Mouse (Mus musculus): ENCODE results near the gene Tmem132c.

Tmem132c gene

DNA sequence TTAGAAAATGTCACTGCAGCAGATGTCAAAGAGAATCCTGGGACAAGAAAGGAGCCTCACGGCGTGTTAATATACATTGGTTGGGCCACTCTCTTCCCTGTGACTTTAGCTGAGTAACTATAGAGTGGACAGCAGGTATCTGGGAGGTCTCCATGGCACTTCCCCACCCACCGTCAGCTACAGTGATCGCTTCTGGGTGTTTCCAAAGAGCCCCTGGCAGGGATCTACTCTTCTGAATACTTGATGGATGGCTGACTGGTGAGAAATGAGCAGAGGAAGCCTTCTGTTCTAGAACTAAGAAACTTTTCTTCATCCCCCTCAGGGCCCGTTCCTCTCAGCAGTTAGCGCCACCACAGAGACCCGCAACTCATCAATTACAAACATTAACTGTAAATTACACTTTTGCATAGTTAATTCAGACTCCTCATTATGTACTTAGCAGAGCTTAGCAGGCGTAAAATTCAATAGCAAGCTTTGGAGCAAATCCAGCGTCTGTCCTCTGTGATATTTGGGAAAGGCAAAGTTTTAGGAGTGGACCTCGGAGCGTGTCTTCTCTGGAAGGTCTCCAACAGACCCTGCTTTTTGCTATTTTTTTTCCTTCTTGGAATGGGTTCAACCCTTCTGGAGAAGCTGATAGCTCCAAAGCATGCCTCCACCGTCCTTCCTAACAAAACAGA, 257.7 kb downstream of the Tmem132c start:
- DNase-seq: no peak

DNA sequence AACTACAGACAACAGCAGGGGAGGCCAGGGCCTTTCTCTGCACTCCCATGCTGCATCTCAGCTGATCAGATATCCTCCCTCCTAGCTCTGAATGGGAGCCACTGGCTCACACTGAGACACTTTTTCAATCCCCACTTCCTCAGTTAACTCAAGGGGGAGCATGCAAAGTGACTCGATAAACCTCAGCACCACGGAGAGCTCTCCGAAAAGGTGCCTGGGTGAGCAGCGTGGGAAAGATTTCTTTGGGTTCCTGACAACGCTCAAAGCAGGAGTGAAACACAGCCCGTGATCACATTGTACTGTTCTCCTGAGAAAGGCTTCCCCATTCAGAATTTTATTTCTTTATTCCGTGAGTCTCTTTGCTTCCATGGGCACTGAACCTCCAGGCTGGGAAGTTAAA, 261.2 kb downstream of the Tmem132c start:
- DNase-seq: no peak

DNA sequence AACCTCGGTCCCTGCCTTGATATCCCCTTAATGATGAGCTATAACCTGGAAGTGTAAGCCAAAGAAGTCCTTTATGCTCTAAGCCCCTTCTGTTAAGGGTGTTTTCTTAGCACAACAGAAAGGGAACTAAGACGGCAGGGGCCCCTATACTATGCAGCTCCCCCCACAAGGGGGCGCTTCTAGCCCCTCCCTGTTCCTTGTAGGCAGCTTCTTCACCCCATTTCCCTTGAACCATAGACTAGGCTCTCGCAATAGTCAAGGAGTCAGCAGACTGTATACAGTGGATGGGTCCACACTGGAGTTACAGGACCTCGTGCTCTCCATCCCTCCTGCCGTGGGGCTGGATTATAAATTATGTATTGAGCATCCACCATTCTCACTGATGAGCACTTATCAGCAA, 264.1 kb downstream of the Tmem132c start:
- no peak for DNase-seq

DNA sequence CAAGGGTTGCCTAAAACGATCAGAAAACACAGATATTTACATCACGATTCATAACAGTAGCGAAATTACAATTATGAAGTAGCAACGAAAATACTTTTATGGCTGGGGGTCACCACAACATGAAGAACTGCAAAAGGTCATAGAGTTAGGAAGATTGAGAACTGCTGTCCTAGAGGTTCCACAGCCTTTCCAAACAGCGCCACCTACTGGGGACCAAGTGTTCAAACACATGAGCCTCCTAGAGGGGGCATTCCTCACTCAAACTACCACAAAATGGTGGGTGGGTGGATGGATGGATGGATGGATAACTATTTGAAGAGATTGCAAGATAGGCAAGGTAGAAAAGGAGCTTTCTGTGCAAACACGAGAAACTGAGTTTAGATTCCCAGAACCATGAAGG, 270.0 kb downstream of the Tmem132c start:
- DNase-seq: no peak

DNA sequence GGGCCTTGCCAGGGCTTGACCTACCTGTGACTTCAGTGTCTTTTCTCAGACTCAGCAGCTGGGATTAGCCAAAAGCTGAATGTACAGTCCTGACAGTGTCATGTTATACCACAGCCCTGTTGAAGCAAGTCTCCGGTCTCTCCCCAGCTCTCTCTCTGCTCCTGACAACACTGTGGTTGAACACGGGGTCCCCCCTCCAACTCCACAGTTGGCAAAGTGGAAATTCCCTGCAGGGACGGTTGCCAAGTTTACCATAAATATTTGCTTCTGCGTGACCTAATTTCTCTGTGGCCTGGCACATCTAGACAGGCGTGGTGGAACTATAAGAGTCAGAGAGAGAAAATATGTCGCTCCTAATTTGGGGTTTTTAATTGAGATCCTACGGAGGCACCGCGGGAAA, 274.4 kb downstream of the Tmem132c start:
- no peak for DNase-seq

DNA sequence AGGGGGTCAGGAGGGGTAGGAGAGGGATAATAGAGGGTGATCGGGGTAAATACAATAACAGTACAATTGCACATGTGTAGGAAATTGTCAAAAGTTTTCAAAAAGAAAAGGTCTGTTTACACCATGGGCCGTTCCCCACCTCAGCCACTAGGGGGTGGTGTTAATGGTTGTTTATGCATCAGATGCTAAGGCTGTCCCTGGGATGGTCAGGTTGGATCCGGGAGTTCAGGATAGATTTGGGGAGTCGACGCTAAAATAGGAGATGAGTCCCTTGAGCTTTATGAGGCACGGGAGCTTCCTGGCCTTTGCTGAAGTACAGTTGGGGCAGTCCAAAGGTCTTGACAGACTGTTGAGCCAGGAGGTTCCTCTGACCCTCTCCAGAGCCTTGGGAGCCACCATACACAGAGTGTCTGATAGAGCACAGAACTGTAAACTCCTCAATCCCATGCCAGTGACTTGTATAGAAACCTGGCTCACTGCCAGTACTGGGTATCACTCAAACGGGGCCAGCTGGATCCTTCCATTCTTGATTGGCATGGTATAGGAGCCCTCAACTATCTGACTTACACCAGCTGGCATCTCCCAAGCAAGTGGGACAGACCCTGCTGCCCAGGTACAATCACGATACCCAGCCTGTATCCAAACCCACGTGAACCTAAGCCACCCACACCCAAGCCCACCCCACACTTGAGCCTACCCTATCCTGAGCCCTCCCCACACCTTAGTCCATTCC, 281.3 kb downstream of the Tmem132c start:
- no peak for DNase-seq

DNA sequence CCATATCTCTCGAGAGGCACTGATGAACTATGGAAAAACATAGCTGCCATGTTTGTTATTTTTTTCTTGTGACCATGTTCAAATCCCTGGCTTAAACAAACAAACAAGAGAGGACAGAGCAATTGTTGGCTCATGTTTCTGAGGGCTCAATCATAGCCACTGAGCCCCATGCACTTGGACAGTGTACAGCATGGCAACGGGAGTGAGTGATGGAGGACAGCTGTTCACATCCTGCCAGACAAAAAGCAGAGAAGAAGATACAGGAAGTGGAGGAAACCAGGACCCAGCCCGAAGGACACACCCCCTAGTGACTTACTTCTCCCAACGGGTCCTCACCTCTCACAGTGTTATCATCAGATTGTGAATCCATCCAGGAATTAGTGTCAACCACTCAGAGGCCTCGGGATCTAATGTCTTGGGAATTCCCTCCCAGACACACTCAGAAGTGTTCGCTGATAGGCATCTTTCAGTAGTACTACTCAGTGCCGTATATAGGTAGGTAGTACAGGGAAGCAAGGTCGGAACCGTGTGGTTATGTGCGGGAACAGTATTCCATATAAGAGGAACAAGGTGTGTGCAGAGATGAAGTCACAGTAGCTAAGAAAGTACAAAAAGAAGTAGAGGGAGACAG, 285.9 kb downstream of the Tmem132c start:
- no peak for DNase-seq

DNA sequence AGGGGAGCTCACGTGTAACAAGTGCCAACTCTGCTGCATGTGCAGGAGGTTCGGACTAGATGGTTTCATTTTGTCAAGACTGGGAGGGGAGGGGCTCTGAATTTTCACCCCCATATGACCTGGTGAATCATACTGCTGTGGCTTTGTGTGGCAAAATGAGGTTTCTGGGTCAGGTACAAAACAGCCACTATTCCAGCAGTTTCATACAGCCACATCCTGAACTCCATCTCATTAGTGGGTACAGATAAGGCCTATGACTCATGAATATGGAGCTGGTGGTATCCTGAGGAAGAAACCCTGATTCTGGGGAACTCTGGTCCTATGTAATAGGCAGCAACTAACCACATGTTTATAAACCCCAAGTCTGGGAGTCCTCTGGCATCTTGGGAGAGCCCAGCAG, 295.9 kb downstream of the Tmem132c start:
- DNase-seq: no peak

DNA sequence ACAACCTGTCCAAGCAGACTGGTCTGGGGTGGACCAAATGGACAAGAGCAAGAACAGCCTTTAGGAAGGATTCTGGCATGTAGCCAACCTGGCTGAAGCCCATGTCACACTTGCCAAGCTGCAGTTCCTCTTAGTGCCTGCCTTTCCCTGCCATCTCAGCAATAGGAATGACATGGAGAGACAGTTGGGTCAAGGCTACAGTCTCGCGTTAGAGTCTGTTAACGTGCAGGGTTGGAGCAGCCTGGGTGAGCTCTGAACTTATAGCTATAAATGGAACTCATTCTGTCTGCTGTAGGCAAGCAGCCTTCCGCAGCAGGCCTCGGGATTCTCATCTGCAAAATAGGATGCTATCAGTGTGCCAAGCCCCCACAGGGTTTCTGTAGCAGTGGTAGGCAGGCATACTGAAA, 305.0 kb downstream of the Tmem132c start:
- DNase-seq: no peak

DNA sequence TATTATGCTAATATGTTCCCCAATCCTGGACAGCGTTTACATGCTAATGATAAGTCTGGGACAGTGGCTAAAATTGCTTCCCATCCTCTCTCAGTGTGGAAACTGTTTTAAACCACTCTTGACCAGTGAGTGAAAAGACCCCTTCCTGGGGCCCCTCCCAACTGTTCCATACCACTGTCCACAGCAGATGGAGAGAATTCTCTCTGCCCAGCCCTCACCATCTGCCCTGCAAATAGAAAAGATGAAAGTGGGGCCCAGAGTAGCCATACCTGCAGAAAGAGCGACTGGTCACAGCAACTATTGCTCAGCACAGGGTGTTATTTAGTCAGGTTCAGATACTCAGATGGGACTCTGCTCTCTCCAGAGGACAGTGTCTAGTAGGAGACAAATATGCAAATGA, 306.5 kb downstream of the Tmem132c start:
- DNase-seq: no peak

DNA sequence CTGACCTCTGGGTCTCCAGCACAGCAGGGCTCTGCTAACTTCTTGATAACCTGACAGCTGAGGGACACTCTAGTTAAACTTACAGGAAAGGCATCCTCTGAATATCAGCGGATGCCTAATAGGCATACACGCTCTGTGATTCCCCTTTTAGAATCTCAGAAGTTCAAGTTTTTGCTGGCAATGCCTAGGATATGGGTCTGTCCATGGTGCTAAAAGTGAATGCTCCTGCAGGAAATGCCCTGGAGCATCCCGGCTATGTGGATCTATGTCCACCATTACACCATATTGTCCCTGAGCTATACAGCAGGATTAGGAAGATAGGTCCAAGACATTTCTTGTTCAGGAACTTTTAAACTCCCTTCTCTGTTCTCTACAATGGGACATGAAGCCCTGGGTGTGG, 319.5 kb downstream of the Tmem132c start:
- no peak for DNase-seq

DNA sequence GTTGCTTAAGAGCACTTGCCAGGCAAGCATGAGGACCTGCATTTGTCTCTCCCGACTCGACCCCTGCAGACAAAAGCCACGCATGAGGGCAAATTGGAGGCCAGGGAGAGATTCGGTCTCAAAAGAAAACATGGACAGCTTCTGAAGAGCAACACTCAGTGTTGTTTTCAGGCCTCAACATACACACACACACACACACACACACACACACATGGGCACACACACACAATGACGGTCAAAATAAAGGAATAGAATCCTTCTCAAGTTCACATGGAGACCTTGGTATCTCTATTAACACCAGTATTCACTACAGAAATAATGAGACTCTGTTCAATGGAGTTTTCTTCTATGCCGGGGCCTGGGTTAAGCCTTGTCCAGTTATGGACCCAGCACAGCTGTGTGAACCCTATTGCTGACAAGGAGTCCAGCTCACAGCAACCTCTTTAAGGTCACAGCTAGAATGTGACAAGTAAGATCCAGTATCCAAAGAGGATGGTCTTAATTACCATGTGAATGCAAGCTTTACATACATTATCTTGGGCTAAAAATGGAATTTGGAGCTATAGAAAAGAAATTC, 325.6 kb downstream of the Tmem132c start:
- no peak for DNase-seq

DNA sequence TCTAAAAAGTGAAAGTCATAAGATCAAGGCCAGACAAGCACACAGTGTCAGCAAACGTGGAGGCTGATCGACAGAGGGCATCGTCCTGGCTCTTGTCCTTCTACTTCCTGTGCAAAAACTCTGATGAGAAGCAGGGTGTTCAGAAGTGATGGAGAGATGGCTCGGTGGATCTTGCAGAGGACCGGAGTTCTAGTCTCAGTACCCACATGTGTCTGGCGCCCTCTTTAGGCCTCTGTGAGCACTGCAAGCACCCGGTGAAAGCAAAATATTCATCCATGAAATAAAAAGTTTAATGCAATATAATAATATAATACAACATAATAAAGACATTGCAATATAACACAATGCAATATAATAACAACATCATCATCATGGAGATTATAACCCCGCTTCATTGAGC, 335.8 kb downstream of the Tmem132c start:
- DNase-seq: no peak

DNA sequence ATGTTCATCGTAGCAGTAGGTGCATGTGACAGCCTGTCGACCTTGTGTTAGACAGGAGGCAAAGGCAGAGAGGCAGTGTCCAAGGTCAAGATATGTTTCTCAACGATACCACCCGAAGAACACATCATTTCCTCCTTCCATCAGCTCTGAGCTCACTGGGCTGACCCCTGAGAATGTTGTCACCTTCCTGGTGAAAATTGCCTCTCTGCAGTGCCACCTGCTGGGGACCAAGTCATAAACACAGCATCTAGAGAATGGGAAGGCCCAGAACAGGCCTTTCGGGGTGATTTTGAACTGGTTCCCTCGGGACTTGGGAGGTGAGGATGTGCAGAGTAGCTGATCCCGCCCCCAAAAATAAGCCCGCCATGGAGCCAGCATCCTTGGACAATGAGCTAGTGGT, 342.1 kb downstream of the Tmem132c start:
- no peak for DNase-seq

DNA sequence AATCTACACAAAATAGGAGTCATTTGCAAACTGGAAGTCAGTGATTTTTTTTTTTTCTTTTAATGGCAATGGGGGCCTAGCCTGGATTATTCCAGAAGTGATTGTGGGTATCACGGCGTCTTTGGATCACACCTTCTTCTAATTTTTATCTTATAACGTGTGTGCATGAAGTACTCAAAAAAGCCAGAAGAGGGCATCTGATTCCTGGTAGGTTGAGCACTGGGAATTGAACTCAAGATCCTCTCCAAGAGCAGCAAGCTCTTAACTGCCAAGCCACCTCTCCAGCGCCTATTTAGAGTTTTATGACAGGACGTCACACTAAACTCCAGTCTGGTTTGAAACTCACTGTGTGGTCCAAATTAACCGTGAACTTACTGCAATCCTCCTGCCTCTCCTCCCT, 346.2 kb downstream of the Tmem132c start:
- DNase-seq: no peak

DNA sequence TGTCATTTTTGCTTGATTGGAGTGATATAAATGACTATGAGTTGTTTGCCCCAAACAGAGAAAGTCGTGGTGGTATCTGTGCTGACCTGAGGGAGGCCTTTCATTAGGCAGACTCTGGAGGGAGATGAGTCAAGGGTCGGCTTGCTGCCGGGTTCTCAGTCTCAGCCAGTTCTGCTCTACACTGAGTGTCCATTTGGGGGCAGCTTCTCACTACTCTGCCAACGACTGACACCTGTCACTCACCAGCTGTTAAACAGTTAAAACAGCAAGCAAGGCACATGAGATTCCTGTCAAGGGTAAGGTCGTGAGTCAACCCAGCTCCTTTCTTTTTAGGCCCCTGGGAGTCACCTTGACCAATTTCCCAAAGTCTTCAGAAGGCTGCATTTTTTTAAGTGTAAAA, 350.8 kb downstream of the Tmem132c start:
- no peak for DNase-seq

DNA sequence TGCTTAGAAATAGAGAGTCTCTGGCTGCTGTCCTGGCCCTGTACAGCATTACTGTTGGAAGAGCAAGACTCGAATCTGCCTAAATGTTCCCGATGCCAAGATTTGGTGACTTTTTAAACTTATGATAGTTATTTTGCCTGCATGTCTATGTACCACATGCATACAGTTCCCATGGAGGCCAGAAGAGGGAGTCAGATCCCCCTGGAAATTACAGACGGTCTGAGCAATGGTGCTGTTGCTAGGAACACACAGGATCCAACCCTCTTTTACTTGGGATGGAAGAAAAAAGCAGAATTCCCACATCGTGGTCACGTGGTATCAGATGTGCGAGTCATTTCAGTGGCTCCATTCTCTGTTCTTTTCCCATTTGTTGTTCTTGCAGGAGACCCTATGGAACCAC, 351.2 kb downstream of the Tmem132c start:
- no peak for DNase-seq

DNA sequence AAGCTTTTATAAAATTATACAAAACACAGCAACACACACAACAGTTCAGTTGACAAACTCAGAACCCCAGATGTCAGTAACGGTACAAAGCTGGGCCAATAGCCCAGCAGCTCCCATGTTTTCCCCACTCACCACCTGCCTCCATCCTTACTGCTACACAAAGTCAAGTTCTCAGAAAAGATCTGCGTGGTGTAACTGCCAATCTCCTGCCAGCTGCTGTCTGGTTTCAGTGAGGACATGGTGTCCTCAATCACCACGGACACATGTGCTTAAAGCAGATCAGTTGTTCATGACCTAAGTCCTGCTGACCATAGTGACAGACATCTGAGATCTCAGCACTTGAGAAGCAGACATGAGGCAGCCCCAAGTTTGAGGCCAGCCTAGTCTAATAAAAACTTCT, 354.1 kb downstream of the Tmem132c start:
- no peak for DNase-seq

DNA sequence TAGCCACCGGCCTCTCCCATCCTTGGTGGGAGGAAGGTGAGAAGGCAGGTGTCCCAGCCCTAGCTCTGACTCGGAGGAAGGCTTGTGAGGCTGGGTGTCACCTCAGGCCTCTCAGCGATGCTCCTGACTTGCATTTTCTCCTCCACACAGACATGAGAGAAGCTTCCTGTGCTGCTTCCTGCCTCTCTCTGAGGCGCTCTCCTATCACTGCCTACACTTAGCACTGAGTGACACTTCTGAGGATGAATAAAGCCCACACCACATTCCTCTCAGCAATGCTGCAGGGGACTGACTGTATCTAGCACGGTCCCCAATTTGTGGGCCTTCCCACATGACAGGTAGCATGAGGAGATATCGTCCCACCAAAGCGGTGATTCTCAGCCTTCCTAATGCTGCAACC, 355.3 kb downstream of the Tmem132c start:
- no peak for DNase-seq

DNA sequence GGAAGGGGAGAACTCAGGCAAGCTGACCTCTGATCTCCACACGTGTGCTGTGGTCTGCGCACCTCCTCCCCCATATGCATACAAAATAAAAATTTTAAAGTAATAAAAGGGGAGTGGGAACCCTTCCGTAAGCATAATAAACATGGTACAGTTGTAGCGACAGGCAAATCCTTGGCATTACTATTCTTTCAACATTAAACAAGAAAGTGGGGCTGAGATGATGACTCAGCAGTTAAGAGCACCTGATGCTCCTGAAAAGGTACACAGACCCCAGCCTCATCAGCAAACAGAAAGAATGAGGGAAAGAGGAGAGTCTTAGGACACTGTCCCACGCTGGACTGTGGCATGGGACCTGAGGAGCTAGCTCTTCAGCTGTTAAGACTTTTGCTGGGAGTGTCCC, 361.4 kb downstream of the Tmem132c start:
- DNase-seq: no peak

DNA sequence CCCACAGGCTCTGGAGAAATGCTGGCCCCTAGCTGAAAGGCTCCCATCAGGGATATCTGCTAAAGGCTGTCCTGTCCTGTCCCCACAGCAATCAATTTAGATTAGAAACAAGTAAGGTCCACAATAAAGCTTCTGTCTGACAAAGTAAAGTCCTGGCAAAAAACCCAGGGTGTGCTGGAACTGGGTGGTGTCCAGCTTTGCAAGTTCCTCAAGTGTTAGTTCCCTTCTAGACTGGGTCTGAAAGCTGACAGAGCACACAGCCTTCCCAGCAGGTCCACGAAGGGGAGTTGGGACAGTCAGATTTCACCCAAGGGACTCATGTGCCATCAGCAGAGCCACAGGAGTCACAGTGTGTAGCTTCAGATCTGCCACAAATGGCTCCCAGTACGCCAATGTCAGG, 365.9 kb downstream of the Tmem132c start:
- no peak for DNase-seq

DNA sequence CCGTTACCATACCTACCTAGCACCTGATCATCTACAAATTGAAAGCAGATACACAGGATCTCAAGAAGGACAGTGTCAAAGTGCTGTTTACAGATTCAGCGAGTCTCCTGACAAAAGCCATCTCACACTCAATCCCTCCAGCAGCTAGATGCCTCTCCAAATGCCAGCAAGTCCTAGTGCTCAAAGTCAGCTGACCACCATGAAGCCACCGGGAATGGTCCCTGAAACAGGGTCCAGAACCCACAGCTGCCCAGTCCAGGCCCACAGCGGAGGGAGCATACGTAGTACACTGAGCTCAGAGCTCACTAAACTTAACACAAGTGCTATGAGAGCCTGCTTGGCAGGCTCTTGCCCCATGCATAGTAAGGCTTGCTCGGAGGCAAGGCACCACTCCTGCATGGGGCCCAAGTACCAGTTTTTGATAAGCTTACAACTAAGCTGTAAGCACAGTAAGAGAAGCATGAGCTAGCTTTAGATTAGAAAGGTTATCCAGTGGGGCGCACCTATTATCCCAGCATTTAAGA, 367.6 kb downstream of the Tmem132c start:
- DNase-seq: no peak

DNA sequence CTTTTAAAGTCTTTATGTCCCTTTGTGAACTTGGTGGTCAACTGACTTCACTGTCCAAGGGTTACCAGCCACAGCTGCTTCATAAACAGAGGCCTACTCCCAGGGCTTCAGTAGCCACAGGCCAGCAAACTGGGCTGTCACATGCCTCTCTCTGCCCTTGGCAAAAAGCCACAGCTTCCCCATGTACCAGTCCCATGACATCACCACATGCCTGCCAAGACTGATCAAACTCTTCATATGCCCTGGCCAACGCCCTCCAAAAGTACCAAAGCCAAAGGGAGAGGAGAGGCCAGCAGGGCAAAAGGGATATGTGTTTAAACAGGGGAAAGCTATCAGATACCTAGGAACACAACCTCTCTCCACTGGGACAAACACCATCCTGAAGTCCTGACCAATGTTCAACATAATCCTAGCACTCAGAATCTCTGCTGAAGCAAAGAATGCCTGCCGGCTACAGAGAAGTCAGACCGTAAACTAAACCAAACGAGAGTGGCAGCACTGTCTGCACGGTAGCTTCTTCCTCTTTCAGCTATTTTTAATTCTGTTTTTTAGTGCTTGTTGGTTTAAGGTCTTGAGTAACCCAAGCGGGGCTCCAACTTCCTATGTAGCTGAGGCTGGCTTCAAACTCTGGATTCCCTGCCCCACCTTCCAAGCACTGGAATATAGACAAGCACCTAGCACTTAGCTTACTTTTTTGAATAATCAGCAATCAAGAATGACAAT, 369.3 kb downstream of the Tmem132c start:
- DNase-seq: peak; percentile 17

All from thymus, adult 18-20 months (tissue).